Mouse (Mus musculus) liver, embryonic 13.5 days (tissue): ENCODE results near the gene Icam1. TPM values are rescaled to one million over a fixed set of nuclear protein-coding genes. Genes with fewer than 3 reads are reported as not detected.
A peak's percentile ranks its signal among the peaks of the same experiment; 100 is the strongest.
"Not testable (repeated sequence)": the region's sequence is repeated elsewhere in the genome, so short reads cannot be mapped to it uniquely, and the experiment has no call there.

Source experiments
- ATAC-seq: fragments of 200-750 bp; cut with Nextera tagmentation; 2 replicates; pipeline ENCODE4 v1.8.0; 2017; ENCODE audit warnings: low read depth, mild to moderate bottlenecking, moderate number of reproducible peaks, moderate library complexity
- DNase-seq: peaks from one replicate; pipeline ENCODE4 v3.0.0; 2022
- H3K27ac ChIP-seq: fragments of 300-500 bp; sonication (generic); 2 replicates; pipeline ENCODE4 v1.5.1; 2015; ENCODE audit warnings: moderate library complexity, mild to moderate bottlenecking, inconsistent platforms
- H3K27me3 ChIP-seq: fragments of 300-500 bp; sonication (generic); 2 replicates; pipeline ENCODE4 v1.6.1; 2015; ENCODE audit warnings: mild to moderate bottlenecking, inconsistent platforms
- H3K36me3 ChIP-seq: fragments of 300-500 bp; sonication (generic); 2 replicates; pipeline ENCODE4 v1.6.1; 2015; ENCODE audit warnings: mild to moderate bottlenecking, inconsistent platforms
- H3K4me1 ChIP-seq: fragments of 300-500 bp; sonication (generic); replicated peaks from 2 replicates; pipeline ENCODE4 v1.6.1; 2015; ENCODE audit warnings: inconsistent platforms
- H3K4me2 ChIP-seq: fragments of 300-500 bp; sonication (generic); 2 replicates; pipeline ENCODE4 v1.6.1; 2015; ENCODE audit warnings: inconsistent platforms, mild to moderate bottlenecking, moderate library complexity
- H3K4me3 ChIP-seq: fragments of 300-500 bp; sonication (generic); replicated peaks from 2 replicates; pipeline ENCODE4 v1.5.1; 2015; ENCODE audit warnings: mild to moderate bottlenecking, inconsistent platforms
- H3K9ac ChIP-seq: fragments of 300-500 bp; sonication (generic); 2 replicates; pipeline ENCODE4 v1.6.1; 2015; ENCODE audit warnings: mild to moderate bottlenecking, inconsistent platforms
- H3K9me3 ChIP-seq: fragments of 300-500 bp; sonication (generic); replicated peaks from 2 replicates; pipeline ENCODE4 v1.6.1; 2016; ENCODE audit warnings: inconsistent platforms
- WGBS: fragments of 180-500 bp; shearing (Covaris S2); methylation state at CpG from one replicate; pipeline ENCODE4 v1.1.7; 2015; ENCODE audit not compliant: insufficient replicate concordance; 5-methylcytosine and 5-hydroxymethylcytosine counted together
- polyA plus RNA-seq: library from polyadenylated mRNA; unstranded; fragments of >200 nt; fragmentation: Nextera tagmentation; extraction: Ambion mirVana; gene quantifications from 2 replicates; pipeline ENCODE4 v1.2.1, GENCODE M21; 2015

The Icam1 gene
- polyA plus RNA-seq, 1 experiment from 2014 or later = 9.6 TPM

DNA sequence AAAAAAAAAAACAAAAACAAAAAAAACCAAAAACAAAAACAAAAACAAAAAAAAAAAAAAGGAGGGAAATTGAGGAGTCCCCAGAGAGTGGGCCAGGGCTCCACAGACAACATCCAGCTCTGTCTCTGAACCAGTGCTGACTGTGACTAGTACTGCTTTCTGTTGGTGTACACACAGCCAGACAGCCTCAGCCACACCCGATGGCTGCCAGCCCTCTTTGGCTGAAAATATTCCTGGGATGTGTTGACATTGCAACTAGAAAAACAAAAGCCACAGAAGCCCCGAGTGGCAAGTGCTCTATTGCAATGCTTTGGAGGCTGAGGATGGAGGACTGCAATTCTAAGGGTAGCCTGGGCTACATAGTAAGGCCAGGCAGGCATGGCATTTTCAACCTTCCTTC, 5.4 kb upstream of the Icam1 start:
- H3K27ac ChIP-seq = peak overlapping the region; percentile 43; the same call in 1 of the 2 replicates
- H3K4me3 ChIP-seq = no peak overlapping the region
- 46% methylated on average over 2 of the region's 2 CpGs for WGBS
- H3K27me3 ChIP-seq = peaks cover 16% of the 10 kb centered on the region
- H3K36me3 ChIP-seq = peaks cover 36% of the 10 kb centered on the region
- H3K9me3 ChIP-seq = no peaks in the 10 kb centered on the region
- H3K4me1 ChIP-seq = peaks cover 34% of the 10 kb centered on the region
- no peak overlapping the region for H3K9ac ChIP-seq
- ATAC-seq (no peak), DNase-seq (no peak)
- H3K4me2 ChIP-seq = no peak overlapping the region

DNA sequence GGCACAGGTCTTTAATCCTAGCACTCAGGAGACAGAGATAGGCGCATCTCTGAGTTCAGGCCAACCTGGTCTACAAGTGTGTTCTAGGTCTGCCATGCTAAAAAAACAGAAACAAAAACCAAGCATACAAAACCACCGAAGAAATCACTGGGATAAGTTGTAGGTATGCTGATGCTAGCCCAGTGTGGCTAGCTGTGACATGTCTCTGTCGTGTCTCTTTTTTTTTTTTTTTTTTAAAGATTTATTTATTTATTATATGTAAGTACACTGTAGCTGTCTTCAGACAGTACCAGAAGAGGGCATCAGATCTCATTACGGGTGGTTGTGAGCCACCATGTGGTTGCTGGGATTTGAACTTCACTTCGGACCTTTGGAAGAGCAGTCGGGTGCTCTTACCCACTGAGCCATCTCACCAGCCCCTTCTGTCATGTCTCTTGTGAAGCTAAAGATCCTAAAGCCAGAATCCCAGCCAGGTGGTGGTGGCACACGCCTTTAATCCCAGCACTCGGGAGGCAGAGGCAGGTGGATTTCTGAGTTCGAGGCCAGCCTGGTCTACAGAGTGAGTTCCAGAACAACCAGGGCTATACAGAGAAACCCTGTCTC, 4.7 kb upstream of the Icam1 start:
- WGBS = 66% methylated on average over 9 of the region's 9 CpGs
- Histone ChIP-seq H3K27ac (peak overlapping the region; percentile 43; the same call in 1 of the 2 replicates), H3K4me1 (peaks cover 40% of the 10 kb centered on the region), H3K36me3 (peaks cover 31% of the 10 kb centered on the region), H3K27me3 (peaks cover 23% of the 10 kb centered on the region)
- H3K9me3 ChIP-seq, ATAC-seq, H3K9ac ChIP-seq, DNase-seq, H3K4me2 ChIP-seq, H3K4me3 ChIP-seq: not testable (repeated sequence)

DNA sequence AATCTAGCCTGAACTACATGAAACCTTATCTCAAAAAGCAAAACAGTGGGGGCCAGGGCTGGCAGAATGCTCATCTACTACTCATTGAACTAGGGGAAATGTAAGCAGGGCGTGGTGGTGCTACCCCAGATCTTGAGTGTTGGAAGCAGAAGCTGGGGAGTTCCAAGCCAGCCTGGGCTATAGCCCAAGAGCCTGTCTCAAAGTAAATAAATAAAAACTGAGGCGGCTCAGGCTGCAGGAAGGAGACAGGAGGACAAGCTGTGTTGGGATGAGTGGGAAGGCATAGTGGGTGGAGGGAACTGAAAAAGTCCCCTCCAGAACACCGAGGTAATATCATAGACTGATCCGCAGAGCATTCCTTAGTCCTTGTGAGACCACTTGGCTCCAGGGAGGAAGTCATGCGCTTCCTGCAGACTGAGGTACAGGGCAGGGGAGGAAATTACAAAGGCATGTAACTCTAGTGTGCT, 3.9 kb upstream of the Icam1 start:
- Histone ChIP-seq H3K9ac (peak overlapping the region; percentile 34), H3K4me3 (no peak overlapping the region), H3K27ac (peak overlapping the region; percentile 39), H3K4me2 (0 out of 2 replicates have a peak overlapping the region, but pooled peaks have one; percentile 2), H3K4me1 (peaks cover 47% of the 10 kb centered on the region), H3K36me3 (peaks cover 22% of the 10 kb centered on the region), H3K9me3 (no peaks in the 10 kb centered on the region), H3K27me3 (peaks cover 31% of the 10 kb centered on the region)
- 14% methylated on average over 5 of the region's 5 CpGs for WGBS
- DNase-seq (no peak), ATAC-seq (peak; percentile 31; the same call in 1 of the 2 replicates)

DNA sequence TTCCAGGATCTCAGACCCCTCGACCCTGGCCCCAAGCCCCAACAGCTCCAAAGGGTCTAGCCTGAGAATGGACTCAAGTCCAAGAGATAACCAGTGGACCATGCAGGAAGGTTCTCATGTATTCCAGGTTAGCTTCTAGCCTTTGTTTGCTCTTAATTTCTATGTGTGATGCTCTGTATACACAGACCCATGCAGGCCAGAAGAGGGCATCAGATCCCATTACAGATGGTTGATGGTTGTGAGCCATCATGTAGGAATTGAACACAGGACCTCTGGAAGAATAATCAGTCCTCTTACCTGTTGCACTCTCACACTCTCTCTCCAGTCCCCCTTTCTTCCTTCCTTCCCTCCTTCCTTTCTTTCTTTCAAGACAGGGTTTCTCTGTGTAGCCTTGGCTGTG, 3.4 kb upstream of the Icam1 start:
- WGBS = 10% methylated on average over 1 of the region's 1 CpGs
- no peak for ATAC-seq

DNA sequence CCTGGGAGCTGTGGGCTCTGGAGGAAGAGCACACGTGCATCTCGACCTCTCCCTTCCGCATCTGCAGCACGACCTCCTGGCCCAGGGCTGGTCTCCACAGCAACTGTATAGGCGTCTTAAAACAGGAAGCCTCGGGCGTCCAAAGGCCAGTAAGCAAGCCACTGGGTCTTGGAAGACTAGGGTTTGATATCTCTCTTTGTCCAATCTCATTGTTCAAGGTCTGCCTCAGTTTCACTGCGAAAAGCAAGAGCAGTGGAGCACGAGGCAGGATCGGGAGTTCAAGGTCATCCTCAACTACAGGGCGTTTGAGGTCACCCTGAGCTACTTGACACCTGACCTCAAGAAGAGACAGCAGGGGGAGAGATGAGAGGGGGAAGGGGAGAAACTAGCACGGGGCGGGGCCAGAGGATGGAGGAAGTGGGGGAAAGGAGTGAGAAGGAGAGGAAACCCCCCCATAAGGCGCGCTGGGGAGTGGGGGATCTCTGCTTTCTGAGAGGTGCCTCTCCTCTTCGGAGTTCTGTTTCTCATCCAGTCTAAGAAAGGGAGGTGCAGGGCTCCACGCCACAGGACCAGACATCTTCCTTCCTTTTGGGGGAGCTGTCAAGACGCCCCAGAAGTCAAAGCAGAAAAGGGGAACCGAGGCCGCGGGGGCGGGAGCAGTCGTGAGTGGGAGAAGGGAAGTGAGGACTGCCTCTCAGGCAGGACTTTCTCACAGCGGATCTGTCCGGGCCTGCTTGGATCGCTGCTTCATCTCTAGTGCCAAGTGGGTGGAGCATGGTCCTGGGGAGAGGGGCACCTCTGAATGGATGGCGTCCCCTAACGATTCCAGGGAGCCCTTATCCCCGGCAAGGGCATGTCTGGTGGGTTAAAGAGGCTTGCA, 854 bp upstream of the Icam1 start:
- Histone ChIP-seq H3K27me3 (peaks cover 49% of the 10 kb centered on the region), H3K4me1 (peaks cover 59% of the 10 kb centered on the region), H3K4me3 (peak overlapping the region; percentile 56)

More for the DNA sequence above, 3.4 kb upstream of the Icam1 start:
- peaks cover 17% of the 10 kb centered on the region for H3K36me3 ChIP-seq
- no peak for DNase-seq
- H3K27me3 ChIP-seq = peaks cover 36% of the 10 kb centered on the region
- 0 out of 2 replicates have a peak overlapping the region, but pooled peaks have one; percentile 2 for H3K4me2 ChIP-seq
- H3K27ac ChIP-seq = peak overlapping the region; percentile 39; the same call in 1 of the 2 replicates
- no peaks in the 10 kb centered on the region for H3K9me3 ChIP-seq
- no peak overlapping the region for H3K4me3 ChIP-seq
- H3K4me1 ChIP-seq = peaks cover 52% of the 10 kb centered on the region
- peak overlapping the region; percentile 34; the same call in 1 of the 2 replicates for H3K9ac ChIP-seq

DNA sequence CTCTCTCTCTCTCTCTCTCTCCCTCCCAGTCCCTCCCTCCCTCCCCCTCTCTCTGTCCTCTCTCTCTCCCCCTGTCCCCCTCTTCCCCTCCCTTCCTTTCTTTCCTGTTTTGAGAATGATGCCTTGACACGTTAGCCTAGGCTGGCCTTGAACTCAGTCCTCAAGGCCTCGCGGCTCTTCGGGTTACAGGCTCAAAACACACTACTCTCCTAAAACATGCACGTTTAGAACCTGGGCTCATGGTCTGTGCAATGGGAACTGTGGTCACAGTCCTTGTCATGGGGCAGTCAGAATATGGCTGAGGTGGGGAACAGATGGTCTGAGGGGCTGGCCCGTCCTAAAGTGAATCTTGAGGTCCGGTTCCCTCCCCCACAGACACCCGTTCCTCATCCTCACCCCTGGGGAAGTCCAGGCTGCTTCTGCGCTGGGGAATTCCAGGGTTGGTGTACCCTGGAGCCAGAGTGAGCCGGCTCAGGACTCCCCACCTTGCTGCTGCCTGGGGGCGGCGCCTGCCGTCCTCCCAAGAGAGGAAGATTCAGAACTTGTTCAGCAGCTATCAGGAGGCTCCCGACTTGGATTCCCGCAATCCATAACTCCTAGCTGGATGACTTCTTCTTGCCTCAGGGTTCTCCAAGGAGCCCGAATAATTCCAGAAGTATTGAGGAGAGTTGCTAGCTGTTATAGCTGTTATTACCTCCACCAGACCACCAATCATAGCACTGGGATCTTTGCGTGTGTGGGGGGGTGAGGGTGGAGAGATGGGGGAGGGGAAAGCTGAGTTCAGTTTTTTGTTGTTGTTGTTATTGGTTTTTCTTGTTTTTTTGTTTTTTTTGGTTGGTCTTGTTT, 769 bp downstream of the Icam1 start:
- Histone ChIP-seq H3K27me3 (peaks cover 49% of the 10 kb centered on the region), H3K4me2 (peak overlapping the region; percentile 68), H3K27ac (no peak overlapping the region; the same call in 1 of the 2 replicates), H3K9me3 (no peaks in the 10 kb centered on the region), H3K9ac (peak overlapping the region; percentile 59), H3K4me3 (peak overlapping the region; percentile 56), H3K36me3 (no peaks in the 10 kb centered on the region; the same call in 1 of the 2 replicates), H3K4me1 (peaks cover 51% of the 10 kb centered on the region)
- 5% methylated on average over 17 of the region's 17 CpGs for WGBS
- DNase-seq (no peak), ATAC-seq (peak; percentile 19; the same call in 1 of the 2 replicates)

More for the DNA sequence above, 854 bp upstream of the Icam1 start:
- no peak for DNase-seq
- Histone ChIP-seq H3K9ac (peak overlapping the region; percentile 59), H3K27ac (peak overlapping the region; percentile 67), H3K4me2 (peak overlapping the region; percentile 68), H3K9me3 (no peaks in the 10 kb centered on the region), H3K36me3 (no peaks in the 10 kb centered on the region; the same call in 1 of the 2 replicates)
- WGBS = 2% methylated on average over 29 of the region's 29 CpGs
- peak; percentile 8; the same call in 1 of the 2 replicates for ATAC-seq

DNA sequence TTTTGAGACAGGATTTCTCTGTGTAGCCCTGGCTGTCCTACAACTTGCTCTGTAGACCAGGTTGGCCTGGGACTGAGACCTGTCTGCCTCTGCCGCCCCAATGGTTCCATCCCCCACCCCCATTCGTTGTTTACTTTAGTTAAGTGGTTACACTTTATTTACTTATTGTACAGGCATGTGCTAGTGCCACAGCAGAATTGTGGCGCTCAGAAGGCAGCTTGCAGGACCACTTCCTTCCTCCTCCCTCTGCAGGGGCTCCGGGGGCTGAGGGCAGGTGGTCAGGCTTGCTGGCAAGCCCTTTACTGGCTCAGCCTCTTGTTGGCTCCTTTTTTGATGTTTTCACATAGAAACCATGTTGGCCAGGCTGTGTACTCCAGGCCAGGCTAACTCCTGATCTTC, 1.4 kb downstream of the Icam1 start:
- Histone ChIP-seq H3K9me3 (no peaks in the 10 kb centered on the region), H3K4me2 (peak overlapping the region; percentile 68), H3K4me3 (peak overlapping the region; percentile 56), H3K27me3 (peaks cover 49% of the 10 kb centered on the region), H3K9ac (0 out of 2 replicates have a peak overlapping the region, but pooled peaks have one; percentile 26), H3K36me3 (no peaks in the 10 kb centered on the region; the same call in 1 of the 2 replicates), H3K27ac (peak overlapping the region; percentile 34), H3K4me1 (peaks cover 45% of the 10 kb centered on the region)
- no peak for ATAC-seq
- WGBS = 22% methylated on average over 4 of the region's 4 CpGs
- no peak for DNase-seq

DNA sequence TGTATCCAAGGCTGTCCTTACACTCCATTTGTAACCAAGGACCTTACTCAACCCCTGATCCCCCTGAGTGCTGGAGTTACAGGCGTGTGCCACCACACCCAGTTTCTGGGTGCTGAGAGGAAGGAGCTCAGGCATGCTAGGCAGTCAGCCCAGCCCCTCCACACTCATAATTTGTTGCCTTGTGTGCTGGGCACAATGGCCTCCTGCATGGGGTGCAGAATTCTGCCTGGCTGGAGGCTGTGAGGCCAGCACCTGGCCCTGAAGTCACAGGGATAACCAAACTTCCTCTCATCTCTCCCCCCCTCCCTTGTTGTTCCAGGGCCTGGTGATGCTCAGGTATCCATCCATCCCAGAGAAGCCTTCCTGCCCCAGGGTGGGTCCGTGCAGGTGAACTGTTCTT, 2.8 kb downstream of the Icam1 start:
- Histone ChIP-seq H3K9ac (0 out of 2 replicates have a peak overlapping the region, but pooled peaks have one; percentile 3), H3K4me2 (no peak overlapping the region), H3K9me3 (no peaks in the 10 kb centered on the region), H3K27me3 (peaks cover 49% of the 10 kb centered on the region), H3K36me3 (no peaks in the 10 kb centered on the region; the same call in 1 of the 2 replicates), H3K27ac (no peak overlapping the region), H3K4me1 (peaks cover 37% of the 10 kb centered on the region), H3K4me3 (no peak overlapping the region)
- ATAC-seq = no peak
- no peak for DNase-seq
- WGBS = 57% methylated on average over 2 of the region's 2 CpGs

DNA sequence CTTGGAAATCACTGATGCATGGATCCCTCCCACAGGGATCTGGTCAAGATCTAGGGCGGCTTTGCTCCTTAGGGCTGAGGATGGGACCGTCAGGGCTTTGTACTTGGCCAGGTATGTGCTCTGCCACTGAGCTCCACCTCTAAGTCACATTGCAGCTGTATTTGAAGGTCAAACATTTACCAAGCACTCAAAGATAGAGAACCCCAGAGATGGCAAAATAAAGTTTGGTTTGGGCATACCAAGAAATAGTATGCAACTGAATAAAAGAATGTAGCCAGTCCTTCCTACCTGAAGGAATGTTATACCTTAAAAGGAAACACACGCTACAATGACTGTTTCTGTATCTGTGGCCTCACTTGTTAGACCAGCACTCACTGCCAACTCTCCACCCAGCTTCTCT, 5.6 kb downstream of the Icam1 start:
- H3K4me1 ChIP-seq = peaks cover 22% of the 10 kb centered on the region
- WGBS = 75% methylated on average over 3 of the region's 3 CpGs

DNA sequence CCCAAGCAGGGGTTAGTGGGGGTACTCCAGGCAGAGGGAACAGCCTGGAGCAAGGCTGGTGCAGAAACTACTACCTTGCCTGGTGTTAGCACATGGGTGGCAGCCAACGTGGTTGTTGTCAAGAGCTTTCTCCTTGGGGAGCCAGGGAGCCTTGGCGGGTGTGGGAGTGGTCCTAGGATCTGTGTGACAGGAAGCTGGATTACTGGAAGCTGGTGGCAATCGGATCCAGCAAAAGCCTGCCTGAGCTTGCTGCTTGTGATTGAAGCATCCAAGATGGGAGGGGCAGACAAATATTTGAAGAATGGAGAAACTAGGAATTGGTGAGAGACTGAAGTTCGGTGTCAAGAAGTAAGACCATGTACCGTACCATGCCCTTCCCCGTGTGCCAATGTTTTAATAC, 6.5 kb downstream of the Icam1 start:
- 70% methylated on average over 6 of the region's 6 CpGs for WGBS
- H3K4me1 ChIP-seq = peaks cover 22% of the 10 kb centered on the region
- no peak for ATAC-seq

More for the DNA sequence above, 5.6 kb downstream of the Icam1 start:
- Histone ChIP-seq H3K9ac (no peak overlapping the region), H3K36me3 (peaks cover 7% of the 10 kb centered on the region; the same call in 1 of the 2 replicates), H3K4me2 (no peak overlapping the region), H3K27me3 (peaks cover 23% of the 10 kb centered on the region), H3K4me3 (no peak overlapping the region), H3K27ac (no peak overlapping the region), H3K9me3 (no peaks in the 10 kb centered on the region)
- no peak for ATAC-seq
- DNase-seq = no peak

More for the DNA sequence above, 6.5 kb downstream of the Icam1 start:
- no peak for DNase-seq
- no peaks in the 10 kb centered on the region for H3K9me3 ChIP-seq
- peaks cover 10% of the 10 kb centered on the region; the same call in 1 of the 2 replicates for H3K36me3 ChIP-seq
- H3K27me3 ChIP-seq = peaks cover 13% of the 10 kb centered on the region
- H3K4me3 ChIP-seq = no peak overlapping the region
- H3K9ac ChIP-seq = no peak overlapping the region
- no peak overlapping the region for H3K27ac ChIP-seq
- H3K4me2 ChIP-seq = no peak overlapping the region
